Mouse (Mus musculus) hindbrain, embryonic 10.5 days (tissue): ENCODE data around the gene Il4i1. TPM values are rescaled to one million over a fixed set of nuclear protein-coding genes. Genes with fewer than 3 reads are reported as not detected.
A peak's percentile ranks its signal among the peaks of the same experiment; 100 is the strongest.

Experiments used
- DNase-seq: peaks from one replicate; pipeline ENCODE4 v3.0.0-alpha.2; 2017; ENCODE audit warnings: low spot score
- H3K27ac ChIP-seq: fragments of 300-500 bp; sonication (generic); 2 replicates; pipeline ENCODE4 v1.5.1; 2016; ENCODE audit warnings: mild to moderate bottlenecking, moderate library complexity
- H3K27me3 ChIP-seq: fragments of 300-500 bp; sonication (generic); 2 replicates; pipeline ENCODE4 v1.6.1; 2016; ENCODE audit warnings: mild to moderate bottlenecking; ENCODE audit not compliant: poor library complexity, insufficient read depth, severe bottlenecking
- H3K36me3 ChIP-seq: fragments of 300-500 bp; sonication (generic); 2 replicates; pipeline ENCODE4 v1.6.1; 2016; ENCODE audit warnings: mild to moderate bottlenecking, moderate library complexity
- H3K4me1 ChIP-seq: fragments of 300-500 bp; sonication (generic); replicated peaks from 2 replicates; pipeline ENCODE4 v1.6.1; 2016; ENCODE audit warnings: mild to moderate bottlenecking
- H3K4me3 ChIP-seq: fragments of 300-500 bp; sonication (generic); 2 replicates; pipeline ENCODE4 v1.5.1; 2016; ENCODE audit warnings: mild to moderate bottlenecking, moderate library complexity
- H3K9me3 ChIP-seq: fragments of 300-500 bp; sonication (generic); 2 replicates; pipeline ENCODE4 v1.6.1; 2016; ENCODE audit warnings: mild to moderate bottlenecking, moderate library complexity
- WGBS: fragments of 180-500 bp; shearing (Covaris S2); methylation state at CpG from one replicate; pipeline ENCODE4 v1.1.7; 2016; 5-methylcytosine and 5-hydroxymethylcytosine counted together
- polyA plus RNA-seq: library from polyadenylated mRNA; unstranded; fragments of >200 nt; fragmentation: Nextera tagmentation; extraction: Ambion mirVana; gene quantifications from 2 replicates; pipeline ENCODE4 v1.2.1, GENCODE M21; 2016

Il4i1 gene
- polyA plus RNA-seq, 1 experiment from 2014 or later, result 1.9 TPM

- peaks cover 51% of the 10 kb centered on the region for H3K27me3 ChIP-seq
- H3K36me3 ChIP-seq, result peaks cover 62% of the 10 kb centered on the region
- peak overlapping the region; percentile 47 for H3K4me3 ChIP-seq
- peaks cover 16% of the 10 kb centered on the region for H3K4me1 ChIP-seq
- H3K9me3 ChIP-seq, result no peaks in the 10 kb centered on the region
- no peak for DNase-seq
- WGBS, result 59% methylated on average over 14 of the region's 14 CpGs
- no peak overlapping the region for H3K27ac ChIP-seq
Measured at GRCm38 (mm10) chr7:44840426-44840825, 24.2 kb downstream of the Il4i1 start.

GRCm38 (mm10) chr7:44841825-44842463, 25.8 kb downstream of the Il4i1 start:
- Histone ChIP-seq H3K27ac (no peak overlapping the region), H3K27me3 (peaks cover 51% of the 10 kb centered on the region), H3K4me1 (peaks cover 16% of the 10 kb centered on the region), H3K36me3 (peaks cover 77% of the 10 kb centered on the region), H3K9me3 (no peaks in the 10 kb centered on the region), H3K4me3 (no peak overlapping the region)
- no peak for DNase-seq
- 86% methylated on average over 8 of the region's 8 CpGs for WGBS

GRCm38 (mm10) chr7:44845006-44845405, 28.8 kb downstream of the Il4i1 start:
- H3K36me3 ChIP-seq, result peaks cover 69% of the 10 kb centered on the region
- no peak overlapping the region for H3K27ac ChIP-seq
- WGBS, result 96% methylated on average over 10 of the region's 10 CpGs
- peaks cover 21% of the 10 kb centered on the region for H3K4me1 ChIP-seq
- H3K4me3 ChIP-seq, result no peak overlapping the region
- DNase-seq, result no peak
- H3K9me3 ChIP-seq, result no peaks in the 10 kb centered on the region
- peaks cover 26% of the 10 kb centered on the region for H3K27me3 ChIP-seq

- 92% methylated on average over 7 of the region's 7 CpGs for WGBS
- H3K4me3 ChIP-seq, result 0 out of 2 replicates have a peak overlapping the region, but pooled peaks have one; percentile 4
- peaks cover 60% of the 10 kb centered on the region for H3K36me3 ChIP-seq
Measured at GRCm38 (mm10) chr7:44846804-44847203, 30.6 kb downstream of the Il4i1 start.

GRCm38 (mm10) chr7:44847772-44848171, 31.6 kb downstream of the Il4i1 start:
- Histone ChIP-seq H3K27me3 (0 out of 2 replicates have a peak, but pooled peaks cover under 1% of the 10 kb centered on the region), H3K27ac (peak overlapping the region; percentile 93; the same call in 1 of the 2 replicates), H3K9me3 (no peaks in the 10 kb centered on the region), H3K4me1 (peaks cover 39% of the 10 kb centered on the region), H3K36me3 (peaks cover 60% of the 10 kb centered on the region), H3K4me3 (peak overlapping the region; percentile 72)
- 78% methylated on average over 5 of the region's 5 CpGs for WGBS
- DNase-seq, result no peak

More at GRCm38 (mm10) chr7:44846804-44847203, 30.6 kb downstream of the Il4i1 start:
- Histone ChIP-seq H3K27me3 (peaks cover 8% of the 10 kb centered on the region; the same call in 1 of the 2 replicates), H3K4me1 (peaks cover 34% of the 10 kb centered on the region), H3K9me3 (no peaks in the 10 kb centered on the region), H3K27ac (no peak overlapping the region)
- no peak for DNase-seq

GRCm38 (mm10) chr7:44848561-44849415, 32.6 kb downstream of the Il4i1 start, which contains the start of the genes Akt1s1 and Tbc1d17:
TSS of gene Akt1s1 (plus strand) at chr7:44848991.
TSS of gene Tbc1d17 (minus strand) at chr7:44849079.
- Histone ChIP-seq H3K36me3 (peaks cover 60% of the 10 kb centered on the region), H3K4me3 (peak within 1 kb of the TSS; percentile 72), H3K9me3 (no peaks in the 10 kb centered on the region), H3K27me3 (no peaks in the 10 kb centered on the region), H3K4me1 (peaks cover 50% of the 10 kb centered on the region), H3K27ac (peak within 1 kb of the TSS; percentile 93)
- peak; percentile 96 for DNase-seq
- WGBS, result under 1% methylated on average over 54 of the region's 54 CpGs

DNA sequence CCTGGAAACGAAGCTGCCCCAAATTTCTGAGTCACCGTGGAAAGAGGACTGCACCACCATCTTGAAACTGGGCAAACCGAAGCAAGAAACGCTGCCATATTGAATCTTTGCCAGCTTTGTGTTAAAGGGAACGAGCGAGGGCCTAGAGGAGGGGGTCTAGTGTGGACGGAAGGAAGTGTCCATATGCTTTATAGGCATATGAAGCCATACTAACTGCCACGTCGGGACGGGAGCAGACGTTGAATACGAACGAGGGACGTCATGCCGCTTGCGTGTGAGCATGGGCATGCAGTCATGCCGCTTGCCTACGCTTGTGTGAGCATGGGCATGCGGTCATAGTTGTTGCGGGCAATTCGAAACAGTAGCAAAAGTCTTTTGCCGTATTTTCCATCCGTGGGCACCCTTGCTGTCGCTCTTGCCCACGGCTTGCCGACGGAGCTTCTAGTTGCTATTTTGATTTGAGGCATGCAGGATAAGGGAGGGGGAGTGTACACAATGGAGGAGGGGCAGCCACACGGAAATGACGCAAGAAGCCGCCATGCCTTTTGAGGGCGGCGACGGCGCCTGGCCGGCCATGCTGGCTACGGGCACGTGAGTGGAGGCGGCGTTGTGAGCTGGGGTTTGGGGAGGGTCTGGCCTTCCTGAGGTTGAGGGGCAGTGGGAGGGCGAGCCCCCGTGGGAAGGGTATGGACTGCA, 33.4 kb downstream of the Il4i1 start:
- H3K9me3 ChIP-seq, result no peaks in the 10 kb centered on the region
- H3K4me1 ChIP-seq, result peaks cover 57% of the 10 kb centered on the region
- peak overlapping the region; percentile 93 for H3K27ac ChIP-seq
- H3K27me3 ChIP-seq, result no peaks in the 10 kb centered on the region
- peaks cover 52% of the 10 kb centered on the region for H3K36me3 ChIP-seq
- under 1% methylated on average over 41 of the region's 41 CpGs for WGBS
- DNase-seq, result peak; percentile 90
- peak overlapping the region; percentile 72 for H3K4me3 ChIP-seq

DNA sequence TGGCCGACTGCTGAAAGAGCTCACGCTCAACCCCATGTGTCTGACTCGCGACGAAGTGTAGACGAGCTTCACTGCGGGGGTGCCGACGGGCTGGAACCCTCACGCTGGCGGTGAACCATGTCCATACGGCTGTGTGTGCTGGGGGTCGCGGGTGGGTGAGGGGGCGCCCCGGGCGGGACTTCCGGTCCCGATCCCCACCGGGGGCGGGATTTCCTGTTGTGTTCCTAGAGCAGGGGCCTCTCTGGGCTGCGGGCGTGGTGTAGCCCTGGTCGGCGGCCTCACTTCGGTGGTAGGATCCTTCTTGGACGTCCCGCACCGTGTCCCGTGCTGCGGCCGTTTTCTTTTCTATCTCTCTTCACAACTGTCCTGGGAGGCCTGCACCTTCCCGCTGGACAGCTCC, 34.0 kb downstream of the Il4i1 start:
- Histone ChIP-seq H3K36me3 (peaks cover 46% of the 10 kb centered on the region), H3K4me1 (peaks cover 63% of the 10 kb centered on the region), H3K4me3 (peak overlapping the region; percentile 72), H3K9me3 (no peaks in the 10 kb centered on the region), H3K27ac (peak overlapping the region; percentile 93), H3K27me3 (no peaks in the 10 kb centered on the region)
- under 1% methylated on average over 33 of the region's 33 CpGs for WGBS
- peak; percentile 85 for DNase-seq

DNA sequence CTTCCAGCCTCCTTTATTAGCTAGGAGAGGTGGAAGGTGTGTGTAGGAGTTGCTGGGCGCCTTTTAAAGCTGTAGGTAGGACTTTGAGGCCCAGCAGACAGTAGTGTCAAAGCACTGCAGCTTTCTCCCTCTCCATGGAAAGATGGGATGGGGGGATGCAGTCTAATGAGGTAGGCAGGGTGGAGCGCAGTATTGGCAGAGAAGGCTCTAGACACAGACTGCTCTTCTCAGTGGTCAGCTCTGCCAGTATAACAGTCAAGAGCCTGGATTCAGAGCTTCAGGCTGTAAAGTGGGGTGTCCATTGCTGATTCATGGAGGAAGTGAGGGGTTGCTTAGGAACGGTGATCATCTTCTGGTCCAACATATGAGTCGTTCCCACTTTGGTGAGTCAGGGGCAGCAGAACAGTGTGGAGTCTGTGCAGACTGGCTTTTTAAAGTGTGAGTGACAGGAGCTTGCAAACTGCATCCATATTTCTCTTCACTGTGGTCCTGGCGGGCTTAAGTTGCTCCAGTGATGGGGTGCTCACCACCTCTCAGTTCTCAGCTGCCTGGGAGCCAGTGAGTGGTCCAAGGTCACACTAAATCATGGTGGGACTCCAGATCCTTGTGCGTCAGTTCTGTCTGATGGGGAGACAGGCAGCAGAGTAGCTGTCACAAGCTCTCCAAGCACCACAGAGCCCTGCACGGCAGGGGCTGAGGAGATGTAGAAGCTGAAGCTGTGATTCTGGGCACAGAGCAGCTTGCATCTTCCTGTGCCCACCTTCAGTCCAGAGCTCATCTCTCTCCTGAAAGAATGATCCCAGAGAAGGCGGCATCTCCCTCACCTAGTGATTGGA, 34.8 kb downstream of the Il4i1 start:
- Histone ChIP-seq H3K36me3 (peaks cover 38% of the 10 kb centered on the region), H3K27ac (peak overlapping the region; percentile 93), H3K4me1 (peaks cover 72% of the 10 kb centered on the region), H3K9me3 (no peaks in the 10 kb centered on the region), H3K4me3 (peak overlapping the region; percentile 72), H3K27me3 (no peaks in the 10 kb centered on the region)
- 82% methylated on average over 8 of the region's 8 CpGs for WGBS
- DNase-seq, result no peak

GRCm38 (mm10) chr7:44851625-44852234, 35.5 kb downstream of the Il4i1 start:
- H3K27me3 ChIP-seq, result no peaks in the 10 kb centered on the region
- H3K4me3 ChIP-seq, result peak overlapping the region; percentile 72
- H3K27ac ChIP-seq, result no peak overlapping the region
- no peak for DNase-seq
- peaks cover 79% of the 10 kb centered on the region for H3K4me1 ChIP-seq
- WGBS, result 93% methylated on average over 12 of the region's 12 CpGs
- H3K9me3 ChIP-seq, result no peaks in the 10 kb centered on the region
- H3K36me3 ChIP-seq, result peaks cover 30% of the 10 kb centered on the region

GRCm38 (mm10) chr7:44852259-44853027, 36.3 kb downstream of the Il4i1 start:
- Histone ChIP-seq H3K27me3 (no peaks in the 10 kb centered on the region), H3K4me1 (peaks cover 83% of the 10 kb centered on the region), H3K4me3 (peak overlapping the region; percentile 58; the same call in 1 of the 2 replicates), H3K27ac (no peak overlapping the region), H3K9me3 (no peaks in the 10 kb centered on the region), H3K36me3 (peaks cover 27% of the 10 kb centered on the region)
- DNase-seq, result no peak
- 90% methylated on average over 36 of the region's 36 CpGs for WGBS
